Mouse (Mus musculus): ENCODE results near the gene Agxt2.

Gene Agxt2

GRCm38 (mm10) chr15:10426545-10427266, 68.4 kb downstream of the Agxt2 start:
- DNase-seq (ENCODE audit: inconsistent ontology term), result no peak

- no peak for DNase-seq (ENCODE audit: inconsistent ontology term)
Observed at GRCm38 (mm10) chr15:10436893-10437292, 78.6 kb downstream of the Agxt2 start.

GRCm38 (mm10) chr15:10439963-10440362, 81.6 kb downstream of the Agxt2 start:
- DNase-seq (ENCODE audit: inconsistent ontology term), result no peak

- no peak for DNase-seq (ENCODE audit: inconsistent ontology term)
Observed at GRCm38 (mm10) chr15:10441493-10441892, 83.2 kb downstream of the Agxt2 start.

GRCm38 (mm10) chr15:10442275-10442674, 83.9 kb downstream of the Agxt2 start:
- DNase-seq (ENCODE audit: inconsistent ontology term), result peak; percentile 47

GRCm38 (mm10) chr15:10447102-10447501, 88.8 kb downstream of the Agxt2 start:
- DNase-seq (ENCODE audit: inconsistent ontology term), result no peak
